Comparison of ENCODE assay signal across 26 mouse cellular contexts in the genomic region with DNA sequence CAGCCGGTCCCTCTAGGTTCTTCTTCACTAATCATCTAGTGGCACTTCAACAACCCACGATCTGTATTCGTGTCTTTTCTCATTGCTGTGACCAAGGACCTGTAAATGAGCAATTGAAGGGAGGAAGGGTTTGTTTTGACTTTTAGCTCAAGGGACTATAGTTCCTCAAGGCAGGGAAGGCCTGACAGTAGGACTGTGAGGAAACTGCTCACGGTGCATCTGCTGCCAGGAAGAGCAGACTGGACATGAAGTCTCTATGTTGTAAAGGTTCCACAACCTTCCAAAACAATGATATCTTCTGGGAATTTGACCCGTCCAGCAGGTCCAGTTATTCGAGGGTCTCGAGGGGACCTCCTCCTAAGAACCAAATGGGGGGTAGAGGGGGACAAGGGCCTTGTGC.
"Had no signal": no experiment of that assay in that cellular context is flagged by ENCODE, and none has a peak within 500 bp of the region (broad histone marks: within the 10 kb centered on the region; RNA-seq: fewer than 3 reads in every experiment).

No protein-coding gene starts in this region.

- H3K4me1 ChIP-seq: heart, embryonic 12.5 days; hindbrain, embryonic 10.5 days; hindbrain, embryonic 12.5 days; intestine, embryonic 15.5 days; limb, embryonic 10.5 days; limb, embryonic 12.5 days; liver, embryonic 13.5 days had no signal

- H3K9ac ChIP-seq: heart, embryonic 12.5 days; hindbrain, embryonic 12.5 days; hindbrain, embryonic 14.5 days; intestine, embryonic 15.5 days; limb, embryonic 12.5 days; liver, embryonic 13.5 days had no signal

- H3K27ac ChIP-seq: gastrocnemius, adult 2 months; heart, adult 2 months; hindbrain, embryonic 10.5 days; hindbrain, embryonic 12.5 days; hindbrain, embryonic 14.5 days; intestine, embryonic 15.5 days; layer of hippocampus, adult 2 months; left cerebral cortex, adult 2 months; limb, embryonic 10.5 days; limb, embryonic 12.5 days; liver, embryonic 13.5 days had no signal

- DNase-seq: gastrocnemius, adult 2 months; gastrocnemius, postnatal 10 days; gastrocnemius, postnatal 25 days; heart, adult 2 months; heart, postnatal 10 days; heart, postnatal 4 days; kidney, adult 18-20 months; kidney, adult 8-10 months; kidney, postnatal 10 days; kidney, postnatal 25 days; kidney, postnatal 4 days; liver; liver, embryonic 13.5 days had no signal

- H3K4me2 ChIP-seq: heart, embryonic 12.5 days; hindbrain, embryonic 12.5 days; hindbrain, embryonic 14.5 days; intestine, embryonic 15.5 days; limb, embryonic 12.5 days; liver, embryonic 11.5 days; liver, embryonic 13.5 days had no signal

- H3K36me3 ChIP-seq: heart, embryonic 12.5 days; hindbrain, embryonic 10.5 days; hindbrain, embryonic 12.5 days; intestine, embryonic 15.5 days; limb, embryonic 10.5 days; limb, embryonic 12.5 days; liver, embryonic 13.5 days had no signal

- H3K9me3 ChIP-seq: heart, embryonic 12.5 days; hindbrain, embryonic 10.5 days; hindbrain, embryonic 12.5 days; intestine, embryonic 15.5 days; limb, embryonic 10.5 days; limb, embryonic 12.5 days; liver, embryonic 13.5 days had no signal

- ATAC-seq: hindbrain, embryonic 16.5 days; inflammation-experienced regulatory T-cells, adult 6 months; intestine, embryonic 15.5 days; intestine, postnatal 0 days had no signal

- H3K4me3 ChIP-seq: gastrocnemius, adult 2 months; heart, adult 2 months; heart, embryonic 12.5 days; hindbrain, embryonic 10.5 days; hindbrain, embryonic 12.5 days; intestine, embryonic 15.5 days; layer of hippocampus, adult 2 months; left cerebral cortex, adult 2 months; limb, embryonic 10.5 days; limb, embryonic 12.5 days; liver, embryonic 13.5 days had no signal

- H3K27me3 ChIP-seq: heart, embryonic 12.5 days; hindbrain, embryonic 12.5 days; intestine, embryonic 15.5 days; limb, embryonic 12.5 days; liver, embryonic 13.5 days had no signal
